Mouse (Mus musculus) bone marrow, adult 2 months (tissue): ENCODE results near the gene Ece1.

Source experiments
- CTCF ChIP-seq: fragments of 200-500 bp; IDR thresholded peaks from 2 replicates; pipeline ENCODE4 v1.5.1; 2011; ENCODE audit warnings: low read length, control low read depth; ENCODE audit not compliant: control insufficient read depth, insufficient read depth
- POLR2A ChIP-seq: fragments of 200-500 bp; IDR thresholded peaks from 2 replicates; pipeline ENCODE4 v1.6.1; 2011; ENCODE audit warnings: low read depth, mild to moderate bottlenecking, control low read depth, low read length, borderline replicate concordance; ENCODE audit not compliant: control insufficient read depth

DNA sequence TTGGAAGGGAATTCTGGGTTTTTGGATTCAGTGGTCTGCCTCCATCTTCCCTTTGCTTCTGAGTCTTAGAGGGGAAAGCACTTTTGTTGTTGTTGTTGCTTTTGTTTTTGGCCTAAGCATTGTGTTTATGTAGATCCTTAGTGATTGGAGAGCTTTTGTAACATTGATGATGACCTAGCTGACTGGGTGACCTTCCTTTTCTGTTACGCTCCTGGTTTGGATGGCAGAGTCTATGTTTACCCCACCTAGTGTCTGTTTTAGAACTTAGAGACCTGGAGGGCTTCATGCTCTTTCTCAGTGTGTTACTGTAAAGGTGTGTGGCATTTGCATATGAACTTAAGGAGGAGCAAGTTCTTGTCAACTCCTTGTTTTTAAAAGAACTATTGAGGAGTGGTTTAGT, 143.7 kb downstream of the Ece1 start:
- no peak for TF ChIP-seq POLR2A
- TF ChIP-seq CTCF, result no peak
